Mouse (Mus musculus) heart, postnatal 0 days (tissue): ENCODE data around the gene Il34. TPM values are rescaled to one million over a fixed set of nuclear protein-coding genes. Genes with fewer than 3 reads are reported as not detected.

Experiments
- ATAC-seq: fragments of 200-750 bp; cut with Nextera tagmentation; 2 replicates; pipeline ENCODE4 v1.8.0; 2017; ENCODE audit warnings: low read depth, moderate number of reproducible peaks, moderate library complexity; ENCODE audit not compliant: insufficient read depth
- DNase-seq: peaks from one replicate; pipeline ENCODE4 v3.0.0-alpha.2; 2016; ENCODE audit warnings: low spot score
- H3K27ac ChIP-seq: fragments of 300-500 bp; sonication (generic); 2 replicates; pipeline ENCODE4 v1.5.1; 2014; ENCODE audit warnings: low read depth, mild to moderate bottlenecking
- H3K27me3 ChIP-seq: fragments of 300-500 bp; sonication (generic); 2 replicates; pipeline ENCODE4 v1.6.1; 2014; ENCODE audit warnings: low read length, mixed read lengths; ENCODE audit not compliant: control insufficient read depth, insufficient read depth
- H3K36me3 ChIP-seq: fragments of 300-500 bp; sonication (generic); replicated peaks from 2 replicates; pipeline ENCODE4 v1.6.1; 2014; ENCODE audit warnings: low read length, mixed read lengths; ENCODE audit not compliant: control insufficient read depth, insufficient read depth
- H3K4me1 ChIP-seq: fragments of 300-500 bp; sonication (generic); 2 replicates; pipeline ENCODE4 v1.6.1; 2014; ENCODE audit warnings: antibody characterized with exemption; ENCODE audit not compliant: control insufficient read depth, insufficient read depth
- H3K4me2 ChIP-seq: fragments of 300-500 bp; sonication (generic); 2 replicates; pipeline ENCODE4 v1.6.1; 2014; ENCODE audit warnings: low read depth, mild to moderate bottlenecking, low read length, moderate library complexity
- H3K4me3 ChIP-seq: fragments of 300-500 bp; sonication (generic); 2 replicates; pipeline ENCODE4 v1.5.1; 2014; ENCODE audit warnings: low read depth, low read length
- H3K9ac ChIP-seq: fragments of 300-500 bp; sonication (generic); replicated peaks from 2 replicates; pipeline ENCODE4 v1.6.1; 2014; ENCODE audit warnings: low read depth, low read length, mixed read lengths
- H3K9me3 ChIP-seq: fragments of 300-500 bp; sonication (generic); replicated peaks from 2 replicates; pipeline ENCODE4 v1.6.1; 2016; ENCODE audit warnings: low read length; ENCODE audit not compliant: control insufficient read depth
- CTCF ChIP-seq: IDR thresholded peaks from 2 replicates; pipeline ENCODE4 v1.5.1; 2016; ENCODE audit warnings: antibody characterized with exemption, control low read depth, low read depth
- EP300 ChIP-seq: IDR thresholded peaks from 2 replicates; pipeline ENCODE4 v1.6.1; 2016; ENCODE audit warnings: antibody characterized with exemption, low read depth
- WGBS: fragments of 180-500 bp; shearing (Covaris S2); extraction: QIAGEN DNeasy Blood & Tissue Kit; methylation state at CpG from one replicate; pipeline ENCODE4 v1.1.7; 2014; 5-methylcytosine and 5-hydroxymethylcytosine counted together
- polyA plus RNA-seq: library from polyadenylated mRNA; unstranded; fragments of >200 nt; fragmentation: Nextera tagmentation; extraction: Ambion mirVana; gene quantifications from 2 replicates; pipeline ENCODE4 v1.2.1, GENCODE M21; 2015
- total RNA-seq: library from RNA; depleted of rRNA; stranded (reverse); fragments of >200 nt; gene quantifications from 2 replicates; pipeline ENCODE4 v1.2.3, GENCODE M21; 2014; ENCODE audit warnings: low replicate concordance

The Il34 gene
- total and polyA plus RNA-seq, 2 experiments from 2014 or later: 1.4 to 3.2 TPM

GRCm38 (mm10) chr8:110755511-110756170 lies 50.1 kb downstream of the Il34 start:
- DNase-seq: no peak
- no peaks in the 10 kb centered on the region for H3K36me3 ChIP-seq
- no peak overlapping the region for H3K27ac ChIP-seq
- H3K9ac ChIP-seq: no peak overlapping the region
- ATAC-seq: no peak
- no peaks in the 10 kb centered on the region for H3K27me3 ChIP-seq
- H3K4me2 ChIP-seq: no peak overlapping the region
- TF ChIP-seq EP300 (no peak), CTCF (no peak)
- 56% methylated on average over 13 of the region's 15 CpGs for WGBS
- no peaks in the 10 kb centered on the region for H3K9me3 ChIP-seq
- no peaks in the 10 kb centered on the region for H3K4me1 ChIP-seq
- no peak overlapping the region for H3K4me3 ChIP-seq

DNA sequence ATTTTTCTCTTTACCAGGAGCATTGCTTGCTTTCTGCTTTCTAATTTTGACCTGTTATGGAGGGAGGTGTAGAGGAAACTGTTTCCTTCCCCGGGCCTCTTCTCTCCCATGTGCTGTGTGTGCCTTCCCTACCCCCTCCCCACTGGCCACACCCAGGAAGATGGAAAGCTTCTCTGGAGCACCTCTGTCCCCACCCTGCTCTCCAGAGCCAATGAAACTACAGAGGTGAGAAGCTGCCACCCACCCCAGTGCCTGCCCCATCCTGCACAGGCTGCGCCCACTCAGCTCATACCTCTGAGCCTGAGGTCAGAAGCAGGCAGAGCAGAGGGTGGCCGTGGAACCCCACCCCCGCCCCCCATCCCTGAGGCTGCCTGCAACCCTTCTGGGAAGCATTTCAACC lies 51.0 kb downstream of the Il34 start:
- Histone ChIP-seq H3K36me3 (no peaks in the 10 kb centered on the region), H3K4me3 (no peak overlapping the region), H3K4me1 (no peaks in the 10 kb centered on the region), H3K27me3 (no peaks in the 10 kb centered on the region), H3K9me3 (no peaks in the 10 kb centered on the region), H3K9ac (no peak overlapping the region), H3K4me2 (no peak overlapping the region), H3K27ac (no peak overlapping the region)
- TF ChIP-seq EP300 (no peak), CTCF (no peak)
- ATAC-seq (no peak), DNase-seq (no peak)
- 49% methylated on average over 3 of the region's 4 CpGs for WGBS

GRCm38 (mm10) chr8:110751490-110751889 lies 54.2 kb downstream of the Il34 start:
- 77% methylated on average over 5 of the region's 5 CpGs for WGBS

DNA sequence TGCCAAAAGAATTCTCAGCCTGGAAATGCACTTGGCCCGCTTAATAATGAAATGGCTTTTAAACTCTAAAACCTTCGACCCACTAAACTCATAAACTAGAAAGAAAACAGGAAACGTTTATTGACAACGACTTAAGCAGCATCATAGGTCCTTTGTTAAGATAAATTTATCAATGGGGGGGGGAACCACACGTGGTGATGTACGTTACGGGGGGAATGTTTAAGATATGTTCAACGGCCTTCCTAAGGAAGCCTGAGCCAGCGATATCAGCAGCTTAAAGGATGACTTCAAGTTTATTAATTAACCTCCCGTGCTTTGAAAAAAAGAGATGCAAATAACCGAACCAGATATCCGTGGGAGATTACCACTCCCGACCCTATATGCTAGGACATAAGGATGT lies 55.5 kb downstream of the Il34 start:
- ATAC-seq (no peak), DNase-seq (no peak)
- Histone ChIP-seq H3K27ac (no peak overlapping the region), H3K9ac (no peak overlapping the region), H3K36me3 (no peaks in the 10 kb centered on the region), H3K4me2 (no peak overlapping the region), H3K9me3 (no peaks in the 10 kb centered on the region), H3K4me1 (no peaks in the 10 kb centered on the region), H3K27me3 (no peaks in the 10 kb centered on the region), H3K4me3 (no peak overlapping the region)
- TF ChIP-seq CTCF: no peak
- TF ChIP-seq EP300: no peak
- WGBS: 27% methylated on average over 13 of the region's 13 CpGs

More at GRCm38 (mm10) chr8:110751490-110751889, 54.2 kb downstream of the Il34 start:
- Histone ChIP-seq H3K4me2 (no peak overlapping the region), H3K36me3 (no peaks in the 10 kb centered on the region), H3K4me3 (no peak overlapping the region), H3K27me3 (no peaks in the 10 kb centered on the region), H3K4me1 (no peaks in the 10 kb centered on the region), H3K9me3 (no peaks in the 10 kb centered on the region), H3K9ac (no peak overlapping the region), H3K27ac (no peak overlapping the region)
- ATAC-seq (no peak), DNase-seq (no peak)
- TF ChIP-seq CTCF (no peak), EP300 (no peak)

DNA sequence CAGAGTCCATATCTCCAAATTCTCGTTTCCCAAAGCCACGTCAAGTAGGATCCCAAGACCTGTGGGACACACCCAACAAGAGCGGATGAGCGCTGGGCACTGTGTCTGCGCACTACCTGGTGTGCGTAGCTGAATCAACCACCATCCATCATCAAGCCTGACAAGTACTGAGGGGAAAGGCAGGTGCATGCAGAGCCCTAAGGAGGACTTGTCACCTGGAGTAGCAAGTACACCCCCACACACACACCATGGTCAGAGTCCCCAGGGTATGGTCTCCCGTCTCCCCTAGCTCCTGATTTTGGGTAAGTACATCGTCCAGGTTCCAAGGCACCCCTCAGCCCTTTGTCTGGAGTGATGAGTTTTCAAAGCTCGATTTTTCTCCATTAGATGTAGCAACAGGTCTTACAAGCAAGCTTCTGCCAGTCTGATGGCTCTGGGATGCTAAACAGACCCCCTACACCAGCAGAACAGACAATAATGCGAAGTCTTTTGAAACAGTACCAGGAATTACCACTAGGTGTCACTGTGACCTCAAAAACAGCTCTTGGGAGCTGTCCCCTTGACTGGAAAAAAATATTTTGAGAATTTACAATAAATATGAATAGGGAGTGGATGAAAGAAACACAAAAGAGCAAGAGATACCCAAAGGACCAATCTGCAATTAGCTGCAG lies 56.1 kb downstream of the Il34 start:
- Histone ChIP-seq H3K4me1 (no peaks in the 10 kb centered on the region), H3K27ac (no peak overlapping the region), H3K9ac (no peak overlapping the region), H3K9me3 (no peaks in the 10 kb centered on the region), H3K4me3 (no peak overlapping the region), H3K36me3 (no peaks in the 10 kb centered on the region), H3K27me3 (no peaks in the 10 kb centered on the region), H3K4me2 (no peak overlapping the region)
- ATAC-seq (no peak), DNase-seq (peak; percentile 49)
- WGBS: 56% methylated on average over 10 of the region's 10 CpGs
- TF ChIP-seq CTCF (peak; percentile 85), EP300 (no peak)
